Mouse (Mus musculus): Measurements from ENCODE around the gene 1700015G11Rik.

Gene 1700015G11Rik

DNA sequence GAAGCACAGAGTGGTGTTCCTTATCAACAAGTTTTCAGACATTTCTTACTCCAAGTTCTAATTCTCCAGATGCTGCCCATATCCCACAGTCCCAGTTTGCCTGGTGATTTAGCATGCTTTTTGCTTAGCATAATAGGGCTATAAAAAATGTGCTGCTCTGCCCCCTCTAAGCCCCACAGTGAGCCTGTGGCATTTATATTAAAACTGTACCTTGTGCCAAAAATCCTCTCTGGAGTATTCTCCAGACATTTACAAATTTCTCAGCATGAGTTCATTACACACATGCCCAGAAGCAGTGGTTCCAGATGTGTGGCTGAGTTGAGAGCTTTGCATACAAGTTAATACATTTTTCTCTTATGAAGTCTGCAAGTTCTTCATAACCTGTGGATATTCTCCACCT lies 46.1 kb downstream of the 1700015G11Rik start:
- DNase-seq (ENCODE audit: low read depth, low spot score): no peak

DNA sequence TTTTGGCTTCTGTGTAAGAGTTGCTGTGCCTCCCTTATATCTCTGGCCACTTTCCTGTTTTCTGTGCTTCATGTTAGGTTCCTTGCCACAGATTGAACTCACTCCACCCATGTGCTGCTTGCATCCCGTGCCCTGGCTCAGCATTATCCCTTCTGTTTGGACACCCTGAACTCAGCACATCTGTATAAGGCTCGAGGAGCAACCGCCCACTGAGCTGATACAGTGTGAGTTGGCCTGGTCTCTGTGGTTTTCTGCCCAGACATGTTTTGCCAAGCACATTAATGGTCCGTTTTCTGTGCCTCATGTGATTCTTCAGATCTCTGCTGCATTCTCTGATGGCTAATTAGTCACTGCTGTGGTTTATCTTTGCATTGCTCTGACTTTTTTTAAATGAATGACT lies 47.9 kb downstream of the 1700015G11Rik start:
- DNase-seq (ENCODE audit: low read depth, low spot score): no peak

DNA sequence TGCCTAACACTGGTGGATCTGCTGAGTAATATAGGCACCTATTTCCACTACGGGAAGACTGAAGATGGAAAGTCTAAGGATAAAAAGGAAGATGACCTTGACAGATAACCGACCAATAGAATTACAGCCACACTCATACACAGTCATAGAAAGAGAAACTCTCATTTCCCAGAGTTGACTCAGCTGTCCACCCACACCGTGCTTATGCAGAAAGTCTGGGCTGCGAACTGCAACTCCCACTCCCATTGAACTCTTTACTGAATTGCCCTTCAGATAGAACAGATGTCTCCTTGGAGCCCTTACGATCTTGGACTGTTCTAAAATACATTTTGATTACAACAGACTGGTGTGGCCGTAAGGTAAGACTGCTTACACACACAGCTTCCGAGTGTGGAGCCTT lies 50.8 kb downstream of the 1700015G11Rik start:
- no peak for DNase-seq (ENCODE audit: low read depth, low spot score)

DNA sequence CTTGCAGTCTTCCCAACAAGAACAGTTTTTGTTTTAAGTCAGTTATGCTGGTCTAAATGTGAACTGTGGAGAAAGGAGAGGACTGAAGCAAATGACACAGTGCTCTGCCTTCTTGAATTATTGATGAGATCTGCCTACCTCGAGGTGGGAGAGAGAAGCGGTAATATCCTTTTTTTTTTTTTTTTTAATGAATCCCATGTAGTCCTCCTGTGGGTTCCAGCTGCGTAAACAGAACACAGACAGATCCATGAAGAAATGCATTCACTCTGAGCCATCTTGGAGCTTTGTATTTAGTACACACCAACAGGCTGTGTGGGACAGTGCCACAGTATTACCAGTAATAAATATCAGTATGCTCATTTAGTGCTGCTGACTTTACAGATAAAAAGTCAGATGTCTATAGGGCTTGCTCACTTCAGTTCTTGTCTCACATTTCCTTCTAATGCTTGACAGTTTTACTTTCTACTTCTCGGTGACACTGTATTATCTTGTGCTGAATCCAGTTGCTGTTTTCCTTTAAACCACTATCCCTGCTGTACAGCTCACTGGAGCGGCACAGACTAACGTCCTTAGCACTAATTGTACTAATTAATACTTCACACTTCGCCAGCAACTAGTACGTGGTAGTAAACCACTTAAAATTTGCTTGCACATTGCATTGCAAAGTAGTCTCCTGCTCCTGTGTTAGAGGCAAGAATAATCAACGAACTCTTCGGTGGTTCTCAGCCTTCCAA lies 53.1 kb downstream of the 1700015G11Rik start:
- no peak for DNase-seq (ENCODE audit: low read depth, low spot score)

Measured in skeletal muscle tissue, adult 2 months (tissue).